Mouse (Mus musculus) intestine, postnatal 0 days (tissue): Measurements from ENCODE around the gene Mlx. TPM values are rescaled to one million over a fixed set of nuclear protein-coding genes. Genes with fewer than 3 reads are reported as not detected.

Experiments
- ATAC-seq: fragments of 200-750 bp; cut with Nextera tagmentation; 2 replicates; pipeline ENCODE4 v1.8.0; 2017; ENCODE audit warnings: mild to moderate bottlenecking, moderate TSS enrichment, moderate library complexity
- H3K27ac ChIP-seq: fragments of 300-500 bp; sonication (generic); 2 replicates; pipeline ENCODE4 v1.5.1; 2014; ENCODE audit warnings: mild to moderate bottlenecking, low read depth, low read length, moderate library complexity
- H3K27me3 ChIP-seq: fragments of 300-500 bp; sonication (generic); replicated peaks from 2 replicates; pipeline ENCODE4 v1.6.1; 2014; ENCODE audit warnings: low read length, mixed read lengths; ENCODE audit not compliant: control insufficient read depth, insufficient read depth
- H3K36me3 ChIP-seq: fragments of 300-500 bp; sonication (generic); 2 replicates; pipeline ENCODE4 v1.6.1; 2014; ENCODE audit warnings: mild to moderate bottlenecking, moderate library complexity; ENCODE audit not compliant: control insufficient read depth, insufficient read depth
- H3K4me1 ChIP-seq: fragments of 300-500 bp; sonication (generic); replicated peaks from 2 replicates; pipeline ENCODE4 v1.6.1; 2014; ENCODE audit warnings: antibody characterized with exemption, low read length, mixed read lengths; ENCODE audit not compliant: control insufficient read depth, insufficient read depth
- H3K4me2 ChIP-seq: fragments of 300-500 bp; sonication (generic); replicated peaks from 2 replicates; pipeline ENCODE4 v1.6.1; 2014; ENCODE audit warnings: low read depth, mild to moderate bottlenecking, moderate library complexity
- H3K4me3 ChIP-seq: fragments of 300-500 bp; sonication (generic); 2 replicates; pipeline ENCODE4 v1.5.1; 2014; ENCODE audit warnings: low read depth, low read length
- H3K9ac ChIP-seq: fragments of 300-500 bp; sonication (generic); 2 replicates; pipeline ENCODE4 v1.6.1; 2014; ENCODE audit warnings: mild to moderate bottlenecking, low read depth, low read length
- H3K9me3 ChIP-seq: fragments of 300-500 bp; sonication (generic); 2 replicates; pipeline ENCODE4 v1.6.1; 2016; ENCODE audit warnings: mixed run types; ENCODE audit not compliant: control insufficient read depth
- CTCF ChIP-seq: sonication (generic); IDR thresholded peaks from 2 replicates; pipeline ENCODE4 v1.5.1; 2016; ENCODE audit warnings: low read depth, mild to moderate bottlenecking, control low read depth, antibody characterized with exemption, moderate library complexity
- WGBS: fragments of 180-500 bp; shearing (Covaris S2); extraction: QIAGEN DNeasy Blood & Tissue Kit; methylation state at CpG from one replicate; pipeline ENCODE4 v1.1.7; 2014; 5-methylcytosine and 5-hydroxymethylcytosine counted together
- polyA plus RNA-seq: library from polyadenylated mRNA; unstranded; fragments of >200 nt; fragmentation: Nextera tagmentation; extraction: Ambion mirVana; gene quantifications from 2 replicates; pipeline ENCODE4 v1.2.1, GENCODE M21; 2015

Mlx gene
- polyA plus RNA-seq, 1 experiment from 2014 or later, result 93.3 TPM

GRCm38 (mm10) chr11:101080421-101080820 lies 6.7 kb upstream of the Mlx start:
- H3K4me3 ChIP-seq, result no peak overlapping the region

GRCm38 (mm10) chr11:101081659-101082058 lies 5.4 kb upstream of the Mlx start:
- Histone ChIP-seq H3K36me3 (peaks cover 15% of the 10 kb centered on the region; the same call in 1 of the 2 replicates), H3K4me1 (peaks cover 10% of the 10 kb centered on the region), H3K4me2 (peak overlapping the region; percentile 92), H3K4me3 (peak overlapping the region; percentile 65), H3K9me3 (no peaks in the 10 kb centered on the region), H3K9ac (0 out of 2 replicates have a peak overlapping the region, but pooled peaks have one; percentile 40), H3K27me3 (peaks cover 26% of the 10 kb centered on the region), H3K27ac (peak overlapping the region; percentile 88; the same call in 1 of the 2 replicates)
- 6% methylated on average over 10 of the region's 10 CpGs for WGBS
- ATAC-seq, result no peak
- TF ChIP-seq CTCF, result no peak

More at GRCm38 (mm10) chr11:101080421-101080820, 6.7 kb upstream of the Mlx start:
- no peak overlapping the region for H3K27ac ChIP-seq
- 74% methylated on average over 5 of the region's 5 CpGs for WGBS
- TF ChIP-seq CTCF, result no peak
- peaks cover 26% of the 10 kb centered on the region for H3K27me3 ChIP-seq
- peaks cover 19% of the 10 kb centered on the region; the same call in 1 of the 2 replicates for H3K36me3 ChIP-seq
- no peak overlapping the region for H3K9ac ChIP-seq
- ATAC-seq, result no peak
- H3K4me1 ChIP-seq, result peaks cover 10% of the 10 kb centered on the region
- no peaks in the 10 kb centered on the region for H3K9me3 ChIP-seq
- H3K4me2 ChIP-seq, result no peak overlapping the region

- Histone ChIP-seq H3K36me3 (peaks cover 8% of the 10 kb centered on the region; the same call in 1 of the 2 replicates), H3K27me3 (peaks cover 26% of the 10 kb centered on the region), H3K9me3 (no peaks in the 10 kb centered on the region), H3K4me1 (peaks cover 10% of the 10 kb centered on the region), H3K27ac (peak within 1 kb of the TSS; percentile 88), H3K9ac (peak within 1 kb of the TSS; percentile 85), H3K4me3 (peak within 1 kb of the TSS; percentile 65), H3K4me2 (peak within 1 kb of the TSS; percentile 92)
- under 1% methylated on average over 48 of the region's 51 CpGs for WGBS
- ATAC-seq, result peak; percentile 84
- peak; percentile 73 for TF ChIP-seq CTCF
Observed at GRCm38 (mm10) chr11:101082208-101083082, 4.6 kb upstream of the Mlx start, which contains the start of gene Coasy. Gene Coasy (plus strand): TSS chr11:101082565.

GRCm38 (mm10) chr11:101083083-101083697 lies 3.9 kb upstream of the Mlx start:
- peak overlapping the region; percentile 92 for H3K4me2 ChIP-seq
- ATAC-seq, result no peak

GRCm38 (mm10) chr11:101084246-101084645 lies 2.8 kb upstream of the Mlx start:
- Histone ChIP-seq H3K27me3 (peaks cover 11% of the 10 kb centered on the region), H3K9me3 (no peaks in the 10 kb centered on the region), H3K27ac (no peak overlapping the region), H3K4me1 (peaks cover 18% of the 10 kb centered on the region), H3K4me2 (no peak overlapping the region), H3K36me3 (peaks cover 13% of the 10 kb centered on the region), H3K4me3 (no peak overlapping the region), H3K9ac (no peak overlapping the region)
- TF ChIP-seq CTCF, result no peak
- 87% methylated on average over 14 of the region's 14 CpGs for WGBS
- no peak for ATAC-seq

More at GRCm38 (mm10) chr11:101083083-101083697, 3.9 kb upstream of the Mlx start:
- 29% methylated on average over 19 of the region's 19 CpGs for WGBS
- Histone ChIP-seq H3K9me3 (no peaks in the 10 kb centered on the region), H3K27ac (peak overlapping the region; percentile 88), H3K9ac (peak overlapping the region; percentile 85), H3K4me3 (peak overlapping the region; percentile 65), H3K36me3 (peaks cover 4% of the 10 kb centered on the region; the same call in 1 of the 2 replicates), H3K4me1 (peaks cover 17% of the 10 kb centered on the region), H3K27me3 (peaks cover 22% of the 10 kb centered on the region)
- no peak for TF ChIP-seq CTCF

GRCm38 (mm10) chr11:101084811-101085210 lies 2.3 kb upstream of the Mlx start:
- H3K27me3 ChIP-seq, result peaks cover 7% of the 10 kb centered on the region
- H3K36me3 ChIP-seq, result peaks cover 19% of the 10 kb centered on the region
- ATAC-seq, result no peak
- H3K27ac ChIP-seq, result no peak overlapping the region
- no peak overlapping the region for H3K4me3 ChIP-seq
- TF ChIP-seq CTCF, result no peak
- WGBS, result 92% methylated on average over 12 of the region's 12 CpGs
- H3K9ac ChIP-seq, result no peak overlapping the region
- H3K4me1 ChIP-seq, result peaks cover 18% of the 10 kb centered on the region
- H3K4me2 ChIP-seq, result no peak overlapping the region
- no peaks in the 10 kb centered on the region for H3K9me3 ChIP-seq
